Mouse (Mus musculus) ES-E14 (cell line): ENCODE measurements around the gene Dnah3.

Source experiments
- CHD2 ChIP-seq: IDR thresholded peaks from 2 replicates; pipeline ENCODE4 v1.6.1; 2014; ENCODE audit warnings: mild to moderate bottlenecking, low read depth, low read length, inconsistent platforms
- HCFC1 ChIP-seq: IDR thresholded peaks from 2 replicates; pipeline ENCODE4 v1.6.1; 2012; ENCODE audit warnings: low read length, inconsistent platforms, borderline replicate concordance; ENCODE audit not compliant: insufficient read depth
- MAFK ChIP-seq: IDR thresholded peaks from 2 replicates; pipeline ENCODE4 v1.6.1; 2014; ENCODE audit warnings: mild to moderate bottlenecking, low read depth, low read length, inconsistent platforms; ENCODE audit not compliant: insufficient read depth
- ZC3H11A ChIP-seq: IDR thresholded peaks from 2 replicates; pipeline ENCODE4 v1.6.1; 2012; ENCODE audit warnings: low read depth, mild to moderate bottlenecking, inconsistent platforms, low read length, borderline replicate concordance
- ZNF384 ChIP-seq: IDR thresholded peaks from 2 replicates; pipeline ENCODE4 v1.6.1; 2012; ENCODE audit warnings: low read depth, low read length, inconsistent platforms

- TF ChIP-seq HCFC1 (no peak), ZNF384 (no peak), MAFK (no peak), ZC3H11A (no peak), CHD2 (no peak)
Measured at GRCm38 (mm10) chr7:120117529-120117928, 22.4 kb upstream of the Dnah3 start.
